Mouse (Mus musculus): ENCODE data around the gene Mnat1. TPM values are rescaled to one million over a fixed set of nuclear protein-coding genes. Genes with fewer than 3 reads are reported as not detected.

The Mnat1 gene
- polyA plus RNA-seq, 1 experiment from 2014 or later = 24.2 TPM

- no peaks in the 10 kb centered on the region for H3K27me3 ChIP-seq (replicated peaks)
- ATAC-seq (ENCODE audit: insufficient read depth, low FRiP score, low read depth) = no peak
- H3K9ac ChIP-seq = no peak overlapping the region
- no peak overlapping the region for H3K4me3 ChIP-seq (replicated peaks)
- H3K27ac ChIP-seq = no peak overlapping the region
- H3K36me3 ChIP-seq = no peaks in the 10 kb centered on the region
- no peaks in the 10 kb centered on the region for H3K4me1 ChIP-seq
- no peaks in the 10 kb centered on the region for H3K9me3 ChIP-seq
- no peak overlapping the region for H3K4me2 ChIP-seq
- WGBS = 64% methylated on average over 2 of the region's 2 CpGs
These were observed 131.5 kb downstream of the Mnat1 start for GRCm38 (mm10) chr12:73255006-73255405.

DNA sequence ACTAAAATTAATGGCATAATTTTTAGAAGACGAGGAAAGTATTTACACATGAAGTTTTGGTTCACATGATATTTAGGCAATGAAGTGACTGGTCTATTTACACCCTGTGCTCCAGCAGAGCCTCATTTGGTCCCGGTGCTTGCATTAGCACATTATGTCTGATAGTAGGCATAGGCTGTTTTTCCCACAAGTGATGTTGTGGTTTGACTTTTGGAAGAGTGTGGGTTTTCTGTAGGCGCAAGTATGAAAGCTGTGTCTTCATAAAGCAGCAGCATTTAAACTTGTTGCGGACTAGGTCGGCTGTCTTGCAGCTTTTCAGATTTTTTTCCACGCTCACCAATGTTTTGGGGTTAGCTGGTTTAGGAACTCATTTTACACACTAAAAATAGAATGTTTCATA lies 135.8 kb downstream of the Mnat1 start:
- Histone ChIP-seq H3K9ac (no peak overlapping the region), H3K36me3 (no peaks in the 10 kb centered on the region), H3K4me1 (no peaks in the 10 kb centered on the region), H3K9me3 (no peaks in the 10 kb centered on the region), H3K4me2 (no peak overlapping the region), H3K27ac (no peak overlapping the region), H3K27me3 (replicated peaks) (no peaks in the 10 kb centered on the region), H3K4me3 (replicated peaks) (no peak overlapping the region)
- no peak for ATAC-seq (ENCODE audit: insufficient read depth, low FRiP score, low read depth)
- WGBS = 95% methylated on average over 6 of the region's 6 CpGs

DNA sequence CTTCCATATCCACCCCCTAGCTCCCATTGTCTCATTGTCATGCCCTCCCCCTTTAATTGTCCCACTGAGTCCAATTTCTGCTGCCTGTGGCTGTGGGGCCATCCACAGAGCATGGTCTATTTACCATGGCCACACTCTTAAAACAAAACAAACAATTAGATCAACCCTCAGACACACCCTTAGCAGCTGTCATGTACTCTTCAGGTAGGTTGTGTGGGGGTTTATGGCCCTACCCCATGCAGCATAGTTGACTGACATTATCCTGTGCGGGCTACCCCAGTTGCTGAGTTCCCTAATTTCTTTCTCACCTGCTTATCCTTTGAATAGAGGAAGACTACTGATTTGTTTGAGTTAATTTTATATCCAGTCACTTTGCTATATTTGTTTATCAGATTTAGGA lies 136.8 kb downstream of the Mnat1 start:
- H3K27me3 ChIP-seq (replicated peaks) = no peaks in the 10 kb centered on the region
- H3K36me3 ChIP-seq = no peaks in the 10 kb centered on the region
- no peaks in the 10 kb centered on the region for H3K9me3 ChIP-seq
- no peak overlapping the region for H3K9ac ChIP-seq
- WGBS = 84% methylated on average over 1 of the region's 1 CpGs
- no peaks in the 10 kb centered on the region for H3K4me1 ChIP-seq
- H3K4me3 ChIP-seq (replicated peaks) = no peak overlapping the region
- H3K4me2 ChIP-seq = no peak overlapping the region
- no peak overlapping the region for H3K27ac ChIP-seq
- ATAC-seq (ENCODE audit: insufficient read depth, low FRiP score, low read depth) = no peak

DNA sequence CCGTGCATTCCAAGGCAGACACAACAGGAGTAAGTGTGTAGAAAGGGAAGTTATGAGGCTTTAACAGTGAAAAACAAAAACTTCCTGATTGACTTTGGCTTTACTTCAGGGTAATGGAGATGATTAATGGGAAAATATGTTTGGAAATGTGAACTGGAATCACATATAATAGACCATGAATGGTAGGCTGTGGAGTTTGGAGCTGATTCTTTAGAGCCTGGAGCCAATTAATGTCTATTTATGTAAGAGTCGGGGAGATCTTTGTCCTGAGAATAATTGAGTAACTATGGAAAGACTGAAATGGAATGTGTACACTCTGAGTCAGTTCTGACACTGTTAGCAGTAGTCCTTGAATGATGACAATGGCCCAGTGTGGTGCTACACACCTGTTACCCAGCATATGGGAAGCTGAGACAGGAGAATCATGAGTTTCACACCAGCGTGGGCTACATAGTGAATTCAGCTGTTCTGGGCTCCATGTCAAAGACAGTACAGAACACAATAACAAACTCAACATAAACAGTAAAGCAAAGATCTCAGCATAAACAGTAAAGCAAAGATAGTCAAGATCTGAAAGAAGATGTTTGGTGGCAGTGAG lies 142.0 kb downstream of the Mnat1 start:
- no peak for ATAC-seq (ENCODE audit: insufficient read depth, low FRiP score, low read depth)
- 61% methylated on average over 3 of the region's 3 CpGs for WGBS
- no peaks in the 10 kb centered on the region for H3K4me1 ChIP-seq

DNA sequence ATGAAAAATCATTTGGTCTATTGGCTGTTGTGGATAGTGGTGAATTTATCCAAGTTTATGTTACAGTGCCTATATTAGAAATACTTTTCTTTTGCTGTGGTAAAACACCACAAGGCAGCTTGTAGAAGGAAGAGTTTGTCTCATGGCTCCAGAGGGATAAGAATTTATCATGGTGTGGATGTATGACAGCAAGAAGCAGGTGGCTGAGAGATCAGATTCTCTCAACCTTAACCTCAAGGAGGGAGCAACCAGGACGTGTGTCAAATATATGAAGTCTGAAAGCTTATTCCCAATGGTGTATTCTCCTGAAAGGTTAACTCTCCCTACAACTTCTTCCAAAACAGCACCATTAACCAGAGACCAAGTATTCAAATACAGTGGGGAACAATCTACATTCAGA lies 143.1 kb downstream of the Mnat1 start:
- Histone ChIP-seq H3K36me3 (no peaks in the 10 kb centered on the region), H3K4me1 (no peaks in the 10 kb centered on the region), H3K9me3 (no peaks in the 10 kb centered on the region), H3K27me3 (replicated peaks) (no peaks in the 10 kb centered on the region), H3K4me2 (no peak overlapping the region), H3K4me3 (replicated peaks) (no peak overlapping the region), H3K9ac (no peak overlapping the region), H3K27ac (no peak overlapping the region)
- ATAC-seq (ENCODE audit: insufficient read depth, low FRiP score, low read depth) = no peak
- WGBS = 77% methylated on average over 1 of the region's 1 CpGs

More for the DNA sequence above, 142.0 kb downstream of the Mnat1 start:
- Histone ChIP-seq H3K9ac (no peak overlapping the region), H3K27ac (no peak overlapping the region), H3K4me2 (no peak overlapping the region), H3K9me3 (no peaks in the 10 kb centered on the region), H3K36me3 (no peaks in the 10 kb centered on the region), H3K27me3 (replicated peaks) (no peaks in the 10 kb centered on the region), H3K4me3 (replicated peaks) (no peak overlapping the region)

DNA sequence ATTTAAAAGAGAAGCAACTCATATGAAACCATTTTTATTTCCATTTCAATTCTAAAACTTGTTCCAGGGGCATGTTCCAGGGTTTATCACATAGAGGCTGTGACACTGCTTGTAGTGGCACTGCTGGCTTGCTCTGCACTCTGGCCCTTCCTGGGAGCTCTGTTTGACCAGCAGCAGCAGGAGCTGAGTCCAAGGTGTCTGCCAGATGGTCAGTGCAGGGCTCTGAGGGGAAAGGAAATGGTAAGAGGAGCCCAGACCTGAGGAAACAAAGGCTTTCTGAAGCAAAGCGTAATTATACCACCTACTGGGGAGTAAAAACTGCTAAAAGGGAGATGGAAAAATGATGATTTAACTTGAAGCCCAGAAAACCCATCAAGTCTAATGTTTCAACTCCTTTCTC lies 145.0 kb downstream of the Mnat1 start:
- Histone ChIP-seq H3K27ac (no peak overlapping the region), H3K4me3 (replicated peaks) (no peak overlapping the region), H3K9ac (no peak overlapping the region), H3K4me2 (no peak overlapping the region), H3K27me3 (replicated peaks) (no peaks in the 10 kb centered on the region), H3K36me3 (no peaks in the 10 kb centered on the region), H3K9me3 (no peaks in the 10 kb centered on the region), H3K4me1 (no peaks in the 10 kb centered on the region)
- WGBS = 93% methylated on average over 1 of the region's 1 CpGs
- no peak for ATAC-seq (ENCODE audit: insufficient read depth, low FRiP score, low read depth)

DNA sequence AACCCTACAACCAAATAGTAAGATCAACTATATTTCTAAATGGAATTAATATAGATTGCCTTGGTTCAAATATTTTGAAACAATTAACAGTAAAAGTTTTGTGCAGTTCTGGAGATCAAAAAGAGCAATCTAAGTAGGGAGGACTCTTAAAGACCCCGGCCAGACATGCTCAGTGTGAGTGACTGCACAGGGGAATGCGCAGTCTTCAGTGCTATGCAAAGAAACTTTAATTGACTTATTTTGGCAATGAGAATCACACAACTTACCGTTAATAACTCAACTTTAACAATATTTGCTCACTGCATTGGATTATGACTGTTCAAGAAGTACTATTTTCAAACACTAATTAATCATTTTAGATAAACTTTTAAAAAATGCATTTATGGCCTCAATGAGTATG lies 146.0 kb downstream of the Mnat1 start:
- Histone ChIP-seq H3K27ac (no peak overlapping the region), H3K9me3 (no peaks in the 10 kb centered on the region), H3K4me3 (replicated peaks) (no peak overlapping the region), H3K36me3 (no peaks in the 10 kb centered on the region), H3K27me3 (replicated peaks) (no peaks in the 10 kb centered on the region), H3K9ac (no peak overlapping the region), H3K4me2 (no peak overlapping the region), H3K4me1 (no peaks in the 10 kb centered on the region)
- ATAC-seq (ENCODE audit: insufficient read depth, low FRiP score, low read depth) = no peak
- 67% methylated on average over 3 of the region's 3 CpGs for WGBS

- Histone ChIP-seq H3K36me3 (no peaks in the 10 kb centered on the region), H3K4me3 (replicated peaks) (no peak overlapping the region), H3K4me1 (no peaks in the 10 kb centered on the region), H3K27ac (no peak overlapping the region), H3K9ac (no peak overlapping the region), H3K9me3 (no peaks in the 10 kb centered on the region), H3K27me3 (replicated peaks) (no peaks in the 10 kb centered on the region), H3K4me2 (no peak overlapping the region)
- 62% methylated on average over 4 of the region's 4 CpGs for WGBS
- no peak for ATAC-seq (ENCODE audit: insufficient read depth, low FRiP score, low read depth)
These were observed 146.4 kb downstream of the Mnat1 start for GRCm38 (mm10) chr12:73269933-73270332.

- no peak for ATAC-seq (ENCODE audit: insufficient read depth, low FRiP score, low read depth)
- no peaks in the 10 kb centered on the region for H3K4me1 ChIP-seq
- H3K4me2 ChIP-seq = no peak overlapping the region
- H3K27me3 ChIP-seq (replicated peaks) = no peaks in the 10 kb centered on the region
- no peak overlapping the region for H3K9ac ChIP-seq
- H3K9me3 ChIP-seq = no peaks in the 10 kb centered on the region
- H3K27ac ChIP-seq = no peak overlapping the region
- H3K36me3 ChIP-seq = peaks cover 11% of the 10 kb centered on the region
- 88% methylated on average over 3 of the region's 3 CpGs for WGBS
- H3K4me3 ChIP-seq (replicated peaks) = no peak overlapping the region
These were observed 151.4 kb downstream of the Mnat1 start for GRCm38 (mm10) chr12:73274921-73275320.

- peak within 1 kb of the TSS; percentile 81; the same call in 1 of the 2 replicates for H3K9ac ChIP-seq
- H3K9me3 ChIP-seq = no peaks in the 10 kb centered on the region
- WGBS = under 1% methylated on average over 53 of the region's 53 CpGs
- ATAC-seq (ENCODE audit: insufficient read depth, low FRiP score, low read depth) = peak; percentile 95
- peak within 1 kb of the TSS; percentile 70 for H3K27ac ChIP-seq
- H3K4me3 ChIP-seq (replicated peaks) = peak within 1 kb of the TSS; percentile 70
- no peaks in the 10 kb centered on the region for H3K27me3 ChIP-seq (replicated peaks)
- H3K4me1 ChIP-seq = peaks cover 5% of the 10 kb centered on the region
- H3K36me3 ChIP-seq = 0 out of 2 replicates have a peak, but pooled peaks cover 1% of the 10 kb centered on the region
- H3K4me2 ChIP-seq = peak within 1 kb of the TSS; percentile 75
These were observed 163.0 kb downstream of the Mnat1 start, which contains the start of the genes Trmt5 and Slc38a6 for GRCm38 (mm10) chr12:73286287-73287092. Trmt5 (minus strand) TSS chr12:73286710. Slc38a6 (plus strand) TSS chr12:73286779.

- Histone ChIP-seq H3K36me3 (no peaks in the 10 kb centered on the region), H3K9ac (no peak overlapping the region), H3K4me3 (replicated peaks) (peak overlapping the region; percentile 70), H3K27me3 (replicated peaks) (no peaks in the 10 kb centered on the region), H3K4me1 (peaks cover 5% of the 10 kb centered on the region), H3K27ac (no peak overlapping the region), H3K4me2 (peak overlapping the region; percentile 75), H3K9me3 (no peaks in the 10 kb centered on the region)
- no peak for ATAC-seq (ENCODE audit: insufficient read depth, low FRiP score, low read depth)
- WGBS = 68% methylated on average over 8 of the region's 8 CpGs
These were observed 164.1 kb downstream of the Mnat1 start for GRCm38 (mm10) chr12:73287609-73288008.

DNA sequence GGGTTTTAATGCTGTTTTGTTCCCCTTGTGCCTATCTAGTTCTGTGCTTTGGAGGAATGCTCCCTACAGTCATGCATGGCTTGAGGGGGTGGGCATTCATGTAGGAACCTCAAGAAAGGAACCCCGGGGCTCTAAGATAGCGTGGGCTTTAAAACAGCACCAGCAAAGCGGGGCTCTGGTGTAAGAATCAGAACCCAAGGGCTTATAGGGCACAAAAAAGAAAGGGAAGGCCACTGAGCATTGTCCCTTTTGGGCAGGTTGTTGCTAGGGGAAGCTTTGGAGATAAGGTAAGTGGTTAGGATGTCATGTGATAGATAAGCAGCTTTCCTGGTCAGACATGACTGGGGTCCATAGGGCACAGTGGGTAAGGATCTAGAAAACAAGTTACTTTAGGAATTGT lies 165.1 kb downstream of the Mnat1 start:
- H3K27ac ChIP-seq = no peak overlapping the region
- H3K4me1 ChIP-seq = peaks cover 5% of the 10 kb centered on the region
- WGBS = 92% methylated on average over 3 of the region's 3 CpGs
- no peak for ATAC-seq (ENCODE audit: insufficient read depth, low FRiP score, low read depth)
- no peaks in the 10 kb centered on the region for H3K36me3 ChIP-seq
- no peak overlapping the region for H3K4me3 ChIP-seq (replicated peaks)
- no peak overlapping the region for H3K4me2 ChIP-seq
- H3K9ac ChIP-seq = no peak overlapping the region
- no peaks in the 10 kb centered on the region for H3K9me3 ChIP-seq
- no peaks in the 10 kb centered on the region for H3K27me3 ChIP-seq (replicated peaks)

Measured in stomach, embryonic 15.5 days (tissue).